Mouse (Mus musculus) cortical plate, adult 2 months (tissue): ENCODE data around the gene Ehmt1. TPM values are rescaled to one million over a fixed set of nuclear protein-coding genes. Genes with fewer than 3 reads are reported as not detected.

Experiments used
- H3K27ac ChIP-seq: fragments of 200-500 bp; 2 replicates; pipeline ENCODE4 v1.5.1; 2012; ENCODE audit warnings: low read length, control low read depth, inconsistent platforms; ENCODE audit not compliant: insufficient read depth
- H3K4me1 ChIP-seq: fragments of 200-500 bp; 2 replicates; pipeline ENCODE4 v1.6.1; 2011; ENCODE audit warnings: low read length; ENCODE audit not compliant: control insufficient read depth, insufficient read depth
- H3K4me3 ChIP-seq: fragments of 200-500 bp; 2 replicates; pipeline ENCODE4 v1.5.1; 2011; ENCODE audit warnings: mild to moderate bottlenecking, low read length, control low read depth; ENCODE audit not compliant: insufficient read depth
- CTCF ChIP-seq: fragments of 200-500 bp; IDR thresholded peaks from 2 replicates; pipeline ENCODE4 v1.5.1; 2011; ENCODE audit warnings: mild to moderate bottlenecking, control low read depth, low read length; ENCODE audit not compliant: insufficient read depth; ENCODE audit errors: extremely low read depth
- POLR2A ChIP-seq: fragments of 200-500 bp; IDR thresholded peaks from 2 replicates; pipeline ENCODE4 v1.6.1; 2011; ENCODE audit warnings: mild to moderate bottlenecking, low read length, control low read depth; ENCODE audit not compliant: insufficient read depth; ENCODE audit errors: extremely low read depth
- polyA plus RNA-seq: library from polyadenylated mRNA; depleted of rRNA; stranded (reverse); fragments of >200 nt; gene quantifications from 2 replicates; pipeline ENCODE4 v1.2.3, GENCODE M21; 2012

The Ehmt1 gene
- polyA plus RNA-seq, 1 experiment, result 52.6 TPM

- Histone ChIP-seq H3K4me3 (no peak overlapping the region), H3K4me1 (no peaks in the 10 kb centered on the region; the same call in 1 of the 2 replicates), H3K27ac (no peak overlapping the region)
- TF ChIP-seq CTCF (no peak), POLR2A (no peak)
Measured at GRCm38 (mm10) chr2:24896761-24897160, 22.7 kb downstream of the Ehmt1 start.

DNA sequence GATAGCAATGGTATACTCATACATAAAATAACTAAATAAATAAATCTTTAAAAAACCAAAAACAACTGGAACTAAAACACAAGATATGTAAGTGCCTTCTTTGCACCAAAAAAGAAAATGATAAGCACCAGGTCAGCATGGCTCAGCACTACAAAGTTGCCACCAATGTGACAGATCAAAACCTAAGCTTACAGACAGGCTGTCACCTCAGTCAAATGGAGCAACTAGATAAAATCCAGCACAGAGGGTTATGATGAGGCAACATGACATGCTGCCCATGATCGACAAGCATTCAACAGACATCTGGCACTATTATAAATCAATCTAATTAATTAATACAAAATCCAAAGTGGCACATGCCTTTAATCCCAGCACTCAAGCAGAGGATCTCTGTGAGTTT lies 25.2 kb downstream of the Ehmt1 start:
- peaks cover 5% of the 10 kb centered on the region; the same call in 1 of the 2 replicates for H3K4me1 ChIP-seq
- H3K27ac ChIP-seq, result no peak overlapping the region
- no peak overlapping the region for H3K4me3 ChIP-seq
- TF ChIP-seq CTCF (no peak), POLR2A (no peak)

- Histone ChIP-seq H3K4me1 (peaks cover 5% of the 10 kb centered on the region; the same call in 1 of the 2 replicates), H3K4me3 (no peak overlapping the region)
- TF ChIP-seq CTCF (no peak), POLR2A (no peak)
Measured at GRCm38 (mm10) chr2:24892318-24892717, 27.1 kb downstream of the Ehmt1 start.

DNA sequence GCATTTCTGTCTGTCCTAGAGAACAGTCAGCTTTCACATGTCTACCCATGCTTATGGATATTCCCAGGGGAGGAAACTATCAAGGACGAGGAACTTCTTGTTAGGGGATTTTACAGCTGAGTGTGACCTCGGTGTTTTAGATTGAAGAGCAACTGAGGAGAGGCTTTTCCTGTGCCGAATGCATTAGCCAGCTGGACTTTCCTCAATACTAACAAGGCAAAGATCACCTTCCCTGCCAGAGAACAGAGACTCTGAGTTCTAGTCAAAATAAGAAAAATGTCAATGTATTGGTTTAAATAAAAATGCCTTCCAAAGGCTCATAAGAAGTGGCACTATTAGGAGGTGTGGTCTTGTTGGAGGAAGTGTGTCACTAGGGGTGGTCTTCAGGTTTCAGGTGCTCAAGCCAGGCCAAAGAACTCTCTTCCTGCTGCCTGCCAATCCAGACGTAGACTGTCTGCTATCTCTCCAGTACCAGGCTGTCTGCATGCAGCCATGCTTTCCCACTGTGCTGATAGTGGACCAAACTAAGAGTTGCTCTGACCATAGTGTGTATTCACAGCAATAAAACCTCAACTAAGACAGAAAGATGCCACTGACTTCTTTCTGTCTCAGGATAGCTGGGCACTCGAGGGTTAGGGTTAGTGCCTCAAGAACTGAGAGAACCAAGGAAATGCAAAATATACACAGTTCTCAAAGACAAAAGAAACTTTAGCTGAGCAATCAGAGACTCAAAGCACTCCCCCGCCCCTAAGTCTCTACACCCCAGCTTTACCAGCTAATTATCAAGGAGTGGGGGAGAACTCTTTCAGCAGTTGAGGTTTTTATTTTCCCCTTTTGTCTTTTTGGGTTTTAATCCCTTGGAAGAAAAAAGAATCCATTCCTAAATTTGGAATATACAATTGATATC lies 28.6 kb downstream of the Ehmt1 start:
- no peak for TF ChIP-seq POLR2A
- TF ChIP-seq CTCF, result no peak
- Histone ChIP-seq H3K4me3 (no peak overlapping the region), H3K27ac (no peak overlapping the region), H3K4me1 (peaks cover 5% of the 10 kb centered on the region)

More at GRCm38 (mm10) chr2:24892318-24892717, 27.1 kb downstream of the Ehmt1 start:
- H3K27ac ChIP-seq, result no peak overlapping the region

- Histone ChIP-seq H3K27ac (no peak overlapping the region), H3K4me1 (peaks cover 7% of the 10 kb centered on the region), H3K4me3 (no peak overlapping the region)
- TF ChIP-seq POLR2A (no peak), CTCF (no peak)
Measured at GRCm38 (mm10) chr2:24888895-24889294, 30.5 kb downstream of the Ehmt1 start.

DNA sequence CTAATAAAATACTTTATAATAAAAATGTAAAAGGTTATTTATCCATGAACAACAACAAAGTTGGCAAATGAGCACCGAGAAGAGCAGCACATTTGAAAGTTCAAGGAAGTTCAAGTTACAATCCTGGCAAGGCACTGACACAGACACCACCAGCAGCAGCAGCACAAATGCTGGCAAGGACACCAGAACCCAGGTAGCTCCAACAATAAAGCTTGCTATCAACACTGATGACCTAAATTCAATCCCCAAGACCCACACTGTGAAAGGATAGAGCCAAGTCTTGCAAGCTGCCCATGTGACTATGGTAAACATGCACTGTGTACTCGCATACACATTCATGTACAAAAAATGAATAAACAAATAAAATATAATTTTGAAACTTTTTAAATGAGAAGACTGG lies 38.7 kb downstream of the Ehmt1 start:
- Histone ChIP-seq H3K4me1 (peaks cover 2% of the 10 kb centered on the region; the same call in 1 of the 2 replicates), H3K4me3 (no peak overlapping the region), H3K27ac (no peak overlapping the region)
- TF ChIP-seq POLR2A (no peak), CTCF (no peak)

- TF ChIP-seq CTCF (no peak), POLR2A (no peak)
- Histone ChIP-seq H3K4me3 (no peak overlapping the region), H3K27ac (no peak overlapping the region), H3K4me1 (no peaks in the 10 kb centered on the region)
Measured at GRCm38 (mm10) chr2:24870952-24871351, 48.5 kb downstream of the Ehmt1 start.

GRCm38 (mm10) chr2:24863010-24863409 lies 56.4 kb downstream of the Ehmt1 start:
- no peak overlapping the region for H3K27ac ChIP-seq
- TF ChIP-seq POLR2A, result no peak
- peak; percentile 44 for TF ChIP-seq CTCF
- no peak overlapping the region for H3K4me3 ChIP-seq
- H3K4me1 ChIP-seq, result no peaks in the 10 kb centered on the region

- H3K4me3 ChIP-seq, result no peak overlapping the region
- no peak overlapping the region for H3K27ac ChIP-seq
- peak; percentile 52 for TF ChIP-seq CTCF
- no peak for TF ChIP-seq POLR2A
- H3K4me1 ChIP-seq, result no peaks in the 10 kb centered on the region
Measured at GRCm38 (mm10) chr2:24852408-24852807, 67.0 kb downstream of the Ehmt1 start.

DNA sequence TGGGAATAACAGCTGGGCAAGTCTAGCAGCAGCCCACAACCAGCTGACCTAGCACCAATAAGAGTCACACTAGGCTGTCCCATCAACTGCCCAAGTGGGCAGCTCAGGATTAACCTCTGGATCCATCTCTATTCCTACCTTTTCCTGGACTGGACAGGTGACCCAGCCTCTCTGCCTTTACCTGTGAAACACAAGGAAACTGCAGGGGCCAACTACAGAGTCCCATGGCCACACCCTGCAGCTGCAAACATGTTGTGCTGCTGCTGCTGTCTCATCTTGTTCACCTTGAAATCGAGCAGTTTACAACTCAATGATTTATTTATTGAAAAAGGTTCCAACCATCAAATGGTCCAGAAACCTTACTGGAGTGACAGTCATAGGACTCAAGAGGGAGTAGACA lies 72.9 kb downstream of the Ehmt1 start:
- Histone ChIP-seq H3K27ac (no peak overlapping the region), H3K4me3 (no peak overlapping the region), H3K4me1 (peaks cover 1% of the 10 kb centered on the region; the same call in 1 of the 2 replicates)
- no peak for TF ChIP-seq CTCF
- no peak for TF ChIP-seq POLR2A
